Mouse (Mus musculus) thymus, postnatal 10 days (tissue): Measurements from ENCODE around the gene Cdk2ap2.

ENCODE experiments used
- DNase-seq, 2 experiments: peaks; one replicate each; pipeline ENCODE4 v3.0.0; 2021; ENCODE audit warnings: low spot score in 2 of 2

Cdk2ap2 gene

GRCm38 (mm10) chr19:4094348-4094747, 2.6 kb upstream of the Cdk2ap2 start:
- no peak for DNase-seq

- DNase-seq: no peak
Observed at GRCm38 (mm10) chr19:4094774-4095303, 2.1 kb upstream of the Cdk2ap2 start.

- no peak for DNase-seq
Observed at GRCm38 (mm10) chr19:4095802-4096201, 1.2 kb upstream of the Cdk2ap2 start.

- DNase-seq: peak in 1 of 2 experiments; percentile 62
Observed at GRCm38 (mm10) chr19:4097441-4097825, 451 bp downstream of the Cdk2ap2 start.

GRCm38 (mm10) chr19:4098426-4098825, 1.4 kb downstream of the Cdk2ap2 start:
- DNase-seq: no peak

GRCm38 (mm10) chr19:4099056-4099455, 2.1 kb downstream of the Cdk2ap2 start:
- peak; percentile 87 to 97 for DNase-seq

GRCm38 (mm10) chr19:4099837-4100717, 3.1 kb downstream of the Cdk2ap2 start, which contains the start of gene Pitpnm1:
Pitpnm1 (plus strand) TSS chr19:4099998.
- peak; percentile 62 to 76 for DNase-seq

- peak; percentile 51 to 52 for DNase-seq
Observed at GRCm38 (mm10) chr19:4100718-4101261, 3.8 kb downstream of the Cdk2ap2 start.

- DNase-seq: no peak
Observed at GRCm38 (mm10) chr19:4101466-4101865, 4.5 kb downstream of the Cdk2ap2 start.

- DNase-seq: no peak
Observed at GRCm38 (mm10) chr19:4102049-4102448, 5.1 kb downstream of the Cdk2ap2 start.

- no peak for DNase-seq
Observed at GRCm38 (mm10) chr19:4102626-4103025, 5.6 kb downstream of the Cdk2ap2 start.

GRCm38 (mm10) chr19:4103294-4103693, 6.3 kb downstream of the Cdk2ap2 start:
- no peak for DNase-seq

GRCm38 (mm10) chr19:4103792-4104191, 6.8 kb downstream of the Cdk2ap2 start:
- DNase-seq: peak; percentile 42 to 48

- DNase-seq: no peak
Observed at GRCm38 (mm10) chr19:4104675-4105194, 7.8 kb downstream of the Cdk2ap2 start.

GRCm38 (mm10) chr19:4106654-4107053, 9.7 kb downstream of the Cdk2ap2 start:
- no peak for DNase-seq

GRCm38 (mm10) chr19:4108535-4108934, 11.6 kb downstream of the Cdk2ap2 start:
- DNase-seq: no peak

- DNase-seq: no peak
Observed at GRCm38 (mm10) chr19:4112063-4112960, 15.3 kb downstream of the Cdk2ap2 start.

- no peak for DNase-seq
Observed at GRCm38 (mm10) chr19:4113186-4113805, 16.3 kb downstream of the Cdk2ap2 start.

GRCm38 (mm10) chr19:4113806-4114230, 16.8 kb downstream of the Cdk2ap2 start:
- no peak for DNase-seq

- DNase-seq: no peak
Observed at GRCm38 (mm10) chr19:4114551-4114950, 17.6 kb downstream of the Cdk2ap2 start.

GRCm38 (mm10) chr19:4115144-4115543, 18.2 kb downstream of the Cdk2ap2 start:
- no peak for DNase-seq
